Mouse (Mus musculus) thymus, adult 2 months (tissue): ENCODE data around the gene Faap20.

ENCODE experiments used
- CTCF ChIP-seq: fragments of 200-500 bp; IDR thresholded peaks from 2 replicates; pipeline ENCODE4 v1.5.1; 2012; ENCODE audit warnings: mild to moderate bottlenecking, control low read depth, low read length, moderate library complexity, borderline replicate concordance; ENCODE audit not compliant: control insufficient read depth, poor library complexity, insufficient read depth; ENCODE audit errors: extremely low read depth
- POLR2A ChIP-seq: fragments of 200-500 bp; IDR thresholded peaks from 2 replicates; pipeline ENCODE4 v1.6.1; 2012; ENCODE audit warnings: mild to moderate bottlenecking, low read length, control low read depth, moderate library complexity; ENCODE audit not compliant: control insufficient read depth, poor library complexity, insufficient read depth; ENCODE audit errors: extremely low read depth

DNA sequence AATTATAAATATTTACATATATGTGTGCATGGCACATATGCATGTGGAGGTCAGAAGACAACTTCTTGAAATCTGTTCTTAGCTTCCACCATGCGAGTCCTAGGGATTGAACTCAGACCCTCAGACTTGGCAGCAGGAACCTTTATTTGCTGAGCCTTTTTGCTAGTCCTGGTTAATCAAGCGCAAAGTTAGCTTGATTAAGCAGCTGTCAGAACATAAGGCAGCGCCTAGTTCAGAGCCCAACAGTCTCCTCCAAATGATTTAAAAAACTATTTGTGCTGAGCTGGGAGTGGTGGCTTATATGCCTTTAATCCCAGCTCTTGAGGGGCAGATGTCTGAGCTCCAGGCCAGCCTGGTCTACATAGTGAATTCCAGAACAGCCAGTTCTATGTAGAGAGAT lies 1.5 kb downstream of the Faap20 start:
- TF ChIP-seq CTCF (no peak), POLR2A (no peak)
